Mouse (Mus musculus) lung, postnatal 0 days (tissue): Measurements from ENCODE around the gene Gnao1. TPM values are rescaled to one million over a fixed set of nuclear protein-coding genes. Genes with fewer than 3 reads are reported as not detected.

Source experiments
- ATAC-seq: fragments of 200-750 bp; cut with Nextera tagmentation; 2 replicates; pipeline ENCODE4 v1.8.0; 2017; ENCODE audit warnings: moderate library complexity
- DNase-seq: peaks from one replicate; pipeline ENCODE4 v3.0.0-alpha.2; 2016; ENCODE audit warnings: low spot score
- H3K27ac ChIP-seq: fragments of 300-500 bp; sonication (generic); 2 replicates; pipeline ENCODE4 v1.5.1; 2014; ENCODE audit warnings: antibody characterized with exemption, mild to moderate bottlenecking, low read length, mixed read lengths
- H3K27me3 ChIP-seq: fragments of 300-500 bp; sonication (generic); replicated peaks from 2 replicates; pipeline ENCODE4 v1.6.1; 2014; ENCODE audit warnings: low read length, mixed read lengths; ENCODE audit not compliant: insufficient read depth
- H3K36me3 ChIP-seq: fragments of 300-500 bp; sonication (generic); 2 replicates; pipeline ENCODE4 v1.6.1; 2014; ENCODE audit warnings: low read length, mixed read lengths; ENCODE audit not compliant: insufficient read depth
- H3K4me1 ChIP-seq: fragments of 300-500 bp; sonication (generic); 2 replicates; pipeline ENCODE4 v1.6.1; 2014; ENCODE audit warnings: antibody characterized with exemption, low read depth, low read length, mixed read lengths; ENCODE audit not compliant: insufficient read depth
- H3K4me2 ChIP-seq: fragments of 300-500 bp; sonication (generic); replicated peaks from 2 replicates; pipeline ENCODE4 v1.6.1; 2014; ENCODE audit warnings: low read depth, mild to moderate bottlenecking, low read length, moderate library complexity, mixed read lengths
- H3K4me3 ChIP-seq: fragments of 300-500 bp; sonication (generic); 2 replicates; pipeline ENCODE4 v1.5.1; 2014; ENCODE audit warnings: low read depth, low read length
- H3K9ac ChIP-seq: fragments of 300-500 bp; sonication (generic); replicated peaks from 2 replicates; pipeline ENCODE4 v1.6.1; 2014; ENCODE audit warnings: low read depth, mild to moderate bottlenecking
- H3K9me3 ChIP-seq: fragments of 300-500 bp; sonication (generic); 2 replicates; pipeline ENCODE4 v1.6.1; 2016; ENCODE audit warnings: low read length, mixed read lengths
- CTCF ChIP-seq: IDR thresholded peaks from 2 replicates; pipeline ENCODE4 v1.5.1; 2016; ENCODE audit warnings: antibody characterized with exemption, mild to moderate bottlenecking
- EP300 ChIP-seq: IDR thresholded peaks from 2 replicates; pipeline ENCODE4 v1.6.1; 2016; ENCODE audit warnings: antibody characterized with exemption, mild to moderate bottlenecking, control low read depth
- WGBS: fragments of 180-500 bp; shearing (Covaris S2); extraction: QIAGEN DNeasy Blood & Tissue Kit; methylation state at CpG from one replicate; pipeline ENCODE4 v1.1.7; 2014; 5-methylcytosine and 5-hydroxymethylcytosine counted together
- polyA plus RNA-seq: library from polyadenylated mRNA; unstranded; fragments of >200 nt; fragmentation: Nextera tagmentation; extraction: Ambion mirVana; gene quantifications from 2 replicates; pipeline ENCODE4 v1.2.1, GENCODE M21; 2015

The Gnao1 gene
- polyA plus RNA-seq, 1 experiment from 2014 or later = 5.9 TPM

GRCm38 (mm10) chr8:93811719-93812475 is 2.1 kb downstream of the Gnao1 start:
- WGBS = 19% methylated on average over 19 of the region's 20 CpGs
- Histone ChIP-seq H3K4me1 (peaks cover 4% of the 10 kb centered on the region; the same call in 1 of the 2 replicates), H3K4me3 (peak overlapping the region; percentile 58), H3K9ac (no peak overlapping the region), H3K27ac (no peak overlapping the region), H3K4me2 (peak overlapping the region; percentile 83), H3K27me3 (peaks cover 14% of the 10 kb centered on the region), H3K36me3 (no peaks in the 10 kb centered on the region), H3K9me3 (no peaks in the 10 kb centered on the region)
- no peak for ATAC-seq
- no peak for DNase-seq
- no peak for TF ChIP-seq EP300

GRCm38 (mm10) chr8:93812566-93813404 is 3.0 kb downstream of the Gnao1 start:
- H3K4me3 ChIP-seq = peak overlapping the region; percentile 58
- DNase-seq = no peak
- TF ChIP-seq CTCF (no peak), EP300 (no peak)
- no peaks in the 10 kb centered on the region for H3K9me3 ChIP-seq
- peak overlapping the region; percentile 83 for H3K4me2 ChIP-seq
- no peak overlapping the region for H3K9ac ChIP-seq
- no peak for ATAC-seq
- peaks cover 4% of the 10 kb centered on the region; the same call in 1 of the 2 replicates for H3K4me1 ChIP-seq
- 10% methylated on average over 35 of the region's 35 CpGs for WGBS
- peaks cover 14% of the 10 kb centered on the region for H3K27me3 ChIP-seq
- no peaks in the 10 kb centered on the region for H3K36me3 ChIP-seq
- no peak overlapping the region for H3K27ac ChIP-seq

GRCm38 (mm10) chr8:93813405-93813761 is 3.6 kb downstream of the Gnao1 start:
- H3K27me3 ChIP-seq = peaks cover 14% of the 10 kb centered on the region

GRCm38 (mm10) chr8:93814266-93814665 is 4.5 kb downstream of the Gnao1 start:
- peaks cover 4% of the 10 kb centered on the region; the same call in 1 of the 2 replicates for H3K4me1 ChIP-seq
- ATAC-seq (no peak), DNase-seq (no peak)
- no peaks in the 10 kb centered on the region for H3K9me3 ChIP-seq
- H3K9ac ChIP-seq = no peak overlapping the region
- H3K27me3 ChIP-seq = peaks cover 16% of the 10 kb centered on the region
- no peak overlapping the region for H3K4me3 ChIP-seq
- no peak overlapping the region for H3K4me2 ChIP-seq
- no peaks in the 10 kb centered on the region for H3K36me3 ChIP-seq
- WGBS = 51% methylated on average over 6 of the region's 6 CpGs
- H3K27ac ChIP-seq = no peak overlapping the region
- TF ChIP-seq EP300 (no peak), CTCF (no peak)

More at GRCm38 (mm10) chr8:93813405-93813761, 3.6 kb downstream of the Gnao1 start:
- ATAC-seq (peak; percentile 84), DNase-seq (peak; percentile 87)
- H3K36me3 ChIP-seq = no peaks in the 10 kb centered on the region
- peak overlapping the region; percentile 83 for H3K4me2 ChIP-seq
- peak; percentile 23 for TF ChIP-seq CTCF
- no peak for TF ChIP-seq EP300
- peaks cover 4% of the 10 kb centered on the region; the same call in 1 of the 2 replicates for H3K4me1 ChIP-seq
- under 1% methylated on average over 26 of the region's 26 CpGs for WGBS
- H3K27ac ChIP-seq = no peak overlapping the region
- no peaks in the 10 kb centered on the region for H3K9me3 ChIP-seq
- no peak overlapping the region for H3K9ac ChIP-seq
- peak overlapping the region; percentile 58 for H3K4me3 ChIP-seq

GRCm38 (mm10) chr8:93816226-93816625 is 6.5 kb downstream of the Gnao1 start:
- ATAC-seq = no peak
- H3K27ac ChIP-seq = no peak overlapping the region
- 60% methylated on average over 6 of the region's 6 CpGs for WGBS

GRCm38 (mm10) chr8:93817366-93817765 is 7.6 kb downstream of the Gnao1 start:
- 89% methylated on average over 1 of the region's 1 CpGs for WGBS
- TF ChIP-seq CTCF = no peak
- no peak for TF ChIP-seq EP300
- DNase-seq (no peak), ATAC-seq (no peak)
- H3K27me3 ChIP-seq = peaks cover 7% of the 10 kb centered on the region; the same call in 1 of the 2 replicates
- H3K9me3 ChIP-seq = no peaks in the 10 kb centered on the region
- H3K4me2 ChIP-seq = no peak overlapping the region
- H3K36me3 ChIP-seq = no peaks in the 10 kb centered on the region
- no peak overlapping the region for H3K4me3 ChIP-seq
- H3K27ac ChIP-seq = no peak overlapping the region
- H3K4me1 ChIP-seq = peaks cover 4% of the 10 kb centered on the region; the same call in 1 of the 2 replicates
- no peak overlapping the region for H3K9ac ChIP-seq

More at GRCm38 (mm10) chr8:93816226-93816625, 6.5 kb downstream of the Gnao1 start:
- H3K27me3 ChIP-seq = peaks cover 16% of the 10 kb centered on the region
- H3K36me3 ChIP-seq = no peaks in the 10 kb centered on the region
- TF ChIP-seq EP300 (no peak), CTCF (no peak)
- H3K4me3 ChIP-seq = no peak overlapping the region
- no peak for DNase-seq
- peaks cover 4% of the 10 kb centered on the region; the same call in 1 of the 2 replicates for H3K4me1 ChIP-seq
- no peak overlapping the region for H3K9ac ChIP-seq
- H3K9me3 ChIP-seq = no peaks in the 10 kb centered on the region
- H3K4me2 ChIP-seq = no peak overlapping the region
